Mouse (Mus musculus) bone marrow, adult 2 months (tissue): ENCODE measurements around the gene Rhoa. TPM values are rescaled to one million over a fixed set of nuclear protein-coding genes. Genes with fewer than 3 reads are reported as not detected.
"Not testable (repeated sequence)": the region's sequence is repeated elsewhere in the genome, so short reads cannot be mapped to it uniquely, and the experiment has no call there.

ENCODE experiments used
- H3K27ac ChIP-seq: fragments of 200-500 bp; 2 replicates; pipeline ENCODE4 v1.5.1; 2012; ENCODE audit warnings: low read depth, mild to moderate bottlenecking, control low read depth, inconsistent platforms, low read length; ENCODE audit not compliant: control insufficient read depth, poor library complexity, insufficient read depth
- H3K4me1 ChIP-seq: fragments of 200-500 bp; 2 replicates; pipeline ENCODE4 v1.6.1; 2011; ENCODE audit warnings: low read length; ENCODE audit not compliant: control insufficient read depth, insufficient read depth
- H3K4me3 ChIP-seq: fragments of 200-500 bp; replicated peaks from 2 replicates; pipeline ENCODE3; 2011; ENCODE audit warnings: mild to moderate bottlenecking, low read depth, low read length, control low read depth; ENCODE audit not compliant: control insufficient read depth
- CTCF ChIP-seq: fragments of 200-500 bp; IDR thresholded peaks from 2 replicates; pipeline ENCODE4 v1.5.1; 2011; ENCODE audit warnings: low read length, control low read depth; ENCODE audit not compliant: control insufficient read depth, insufficient read depth
- POLR2A ChIP-seq: fragments of 200-500 bp; IDR thresholded peaks from 2 replicates; pipeline ENCODE4 v1.6.1; 2011; ENCODE audit warnings: low read depth, mild to moderate bottlenecking, control low read depth, low read length, borderline replicate concordance; ENCODE audit not compliant: control insufficient read depth
- WGBS: fragments of 180-500 bp; shearing (Covaris S2); methylation state at CpG from one replicate; pipeline ENCODE4 v1.1.7; 2018; 5-methylcytosine and 5-hydroxymethylcytosine counted together
- polyA plus RNA-seq: library from polyadenylated mRNA; stranded (reverse); fragments of >200 nt; gene quantifications from 2 replicates; pipeline ENCODE4 v1.2.4, GENCODE M21; 2011; ENCODE audit warnings: low replicate concordance; ENCODE audit not compliant: missing spikeins, insufficient read depth, insufficient read length

Rhoa gene
- polyA plus RNA-seq, 1 experiment: 223 TPM

GRCm38 (mm10) chr9:108280071-108280828, 25.7 kb upstream of the Rhoa start:
- Histone ChIP-seq H3K27ac (no peak overlapping the region), H3K4me3 (no peak overlapping the region), H3K4me1 (peaks cover 1% of the 10 kb centered on the region; the same call in 1 of the 2 replicates)
- WGBS: 45% methylated on average over 8 of the region's 8 CpGs
- TF ChIP-seq CTCF: no peak
- no peak for TF ChIP-seq POLR2A

- Histone ChIP-seq H3K27ac (no peak overlapping the region), H3K4me1 (peaks cover 1% of the 10 kb centered on the region; the same call in 1 of the 2 replicates), H3K4me3 (no peak overlapping the region)
- no peak for TF ChIP-seq POLR2A
- TF ChIP-seq CTCF: peak; percentile 59
- 8% methylated on average over 6 of the region's 6 CpGs for WGBS
Observed at GRCm38 (mm10) chr9:108284410-108284809, 21.5 kb upstream of the Rhoa start.

- not testable (repeated sequence) for H3K4me3 ChIP-seq, H3K27ac ChIP-seq, H3K4me1 ChIP-seq
- 71% methylated on average over 6 of the region's 6 CpGs for WGBS
Observed at GRCm38 (mm10) chr9:108287526-108288238, 18.2 kb upstream of the Rhoa start.

- 64% methylated on average over 2 of the region's 2 CpGs for WGBS
- Histone ChIP-seq H3K4me1 (peaks cover 1% of the 10 kb centered on the region; the same call in 1 of the 2 replicates), H3K27ac (no peak overlapping the region), H3K4me3 (no peak overlapping the region)
- TF ChIP-seq POLR2A: no peak
- TF ChIP-seq CTCF: no peak
Observed at GRCm38 (mm10) chr9:108289347-108289746, 16.6 kb upstream of the Rhoa start.

GRCm38 (mm10) chr9:108290016-108290750, 15.7 kb upstream of the Rhoa start, which contains the start of gene Nicn1:
Gene Nicn1, plus strand, starts transcription at chr9:108290429.
- Histone ChIP-seq H3K4me1 (no peaks in the 10 kb centered on the region; the same call in 1 of the 2 replicates), H3K27ac (no peak within 1 kb of the TSS; the same call in 1 of the 2 replicates), H3K4me3 (peak within 1 kb of the TSS; percentile 81)
- TF ChIP-seq CTCF (no peak), POLR2A (no peak)
- 1% methylated on average over 32 of the region's 32 CpGs for WGBS

GRCm38 (mm10) chr9:108290773-108291172, 15.2 kb upstream of the Rhoa start:
- Histone ChIP-seq H3K4me1 (no peaks in the 10 kb centered on the region; the same call in 1 of the 2 replicates), H3K4me3 (no peak overlapping the region), H3K27ac (no peak overlapping the region)
- 54% methylated on average over 6 of the region's 6 CpGs for WGBS
- TF ChIP-seq POLR2A (no peak), CTCF (no peak)

GRCm38 (mm10) chr9:108296453-108297355, 9.2 kb upstream of the Rhoa start, which contains the start of gene Amt:
Gene Amt, plus strand, starts transcription at chr9:108296853.
- no peak within 1 kb of the TSS for H3K27ac ChIP-seq

More at GRCm38 (mm10) chr9:108296453-108297355, 9.2 kb upstream of the Rhoa start, which contains the start of gene Amt:
- Histone ChIP-seq H3K4me3 (no peak within 1 kb of the TSS), H3K4me1 (no peaks in the 10 kb centered on the region)
- no peak for TF ChIP-seq CTCF
- no peak for TF ChIP-seq POLR2A
- WGBS: 82% methylated on average over 18 of the region's 18 CpGs
